Mouse (Mus musculus) liver, embryonic 14.5 days (tissue): ENCODE measurements around the gene Tbl1x.

Source experiments
- CTCF ChIP-seq: IDR thresholded peaks from 2 replicates; pipeline ENCODE4 v1.5.1; 2016; ENCODE audit warnings: antibody characterized with exemption, low read depth, control low read depth
- EP300 ChIP-seq: IDR thresholded peaks from 2 replicates; pipeline ENCODE4 v1.6.1; 2016; ENCODE audit warnings: antibody characterized with exemption, low read depth

GRCm38 (mm10) chrX:77669779-77670550 is 159.2 kb downstream of the Tbl1x start:
- no peak for TF ChIP-seq CTCF
- no peak for TF ChIP-seq EP300
